Mouse (Mus musculus) lung, adult 2 months (tissue): ENCODE measurements around the gene Scgb1c1.
A peak's percentile ranks its signal among the peaks of the same experiment; 100 is the strongest.

Experiments used
- CTCF ChIP-seq: fragments of 200-500 bp; IDR thresholded peaks from 2 replicates; pipeline ENCODE4 v1.5.1; 2011; ENCODE audit warnings: mild to moderate bottlenecking, low read length, control low read depth; ENCODE audit not compliant: insufficient read depth
- POLR2A ChIP-seq: fragments of 200-500 bp; IDR thresholded peaks from 2 replicates; pipeline ENCODE4 v1.6.1; 2011; ENCODE audit warnings: low read depth, mild to moderate bottlenecking, control low read depth, low read length, borderline replicate concordance; ENCODE audit errors: extremely low read depth

DNA sequence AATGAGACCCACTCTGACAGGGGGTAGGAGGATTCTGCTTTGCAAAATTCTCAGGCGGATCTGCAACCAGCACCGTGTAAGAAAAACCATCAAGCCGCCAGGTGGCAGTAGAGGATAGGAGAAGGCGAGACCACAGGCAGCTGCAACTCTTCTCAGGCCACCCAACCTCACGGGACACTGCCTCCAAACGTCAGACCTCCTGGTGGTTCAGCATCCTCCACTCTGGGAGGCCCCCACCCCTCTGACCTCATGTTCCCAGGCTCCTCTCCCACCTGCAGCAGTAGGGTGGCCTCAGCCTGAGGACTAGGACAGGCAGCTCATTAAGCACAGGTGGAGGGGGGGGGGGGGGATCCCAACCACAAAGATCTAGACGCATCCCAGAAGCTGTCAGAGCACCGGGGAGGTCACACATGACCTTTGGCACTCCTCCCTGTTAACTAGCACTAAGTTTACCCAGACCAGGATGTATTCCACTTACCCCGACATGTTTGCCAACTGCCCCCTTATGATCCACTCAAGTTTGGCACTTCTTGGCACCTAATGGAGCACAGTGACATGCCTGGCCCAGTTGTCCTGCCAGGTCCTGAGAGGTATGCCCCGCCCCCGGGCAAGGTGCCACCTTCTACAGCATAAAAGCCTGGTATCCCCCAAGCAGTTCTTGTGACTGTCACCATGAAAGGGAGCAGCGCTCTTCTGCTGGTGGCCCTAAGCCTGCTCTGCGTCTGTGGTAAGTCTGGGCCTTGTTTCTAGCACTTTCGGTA, at the start of gene Scgb1c1:
- TF ChIP-seq CTCF, result peak; percentile 93
- no peak for TF ChIP-seq POLR2A
